Mouse (Mus musculus) left cerebral cortex, postnatal 25 days (tissue): Measurements from ENCODE around the gene Kif16b. TPM values are rescaled to one million over a fixed set of nuclear protein-coding genes. Genes with fewer than 3 reads are reported as not detected.
"Not testable (repeated sequence)": the region's sequence is repeated elsewhere in the genome, so short reads cannot be mapped to it uniquely, and the experiment has no call there.

Experiments
- DNase-seq, 2 experiments: peaks; one replicate each; pipeline ENCODE4 v3.0.0; 2022; ENCODE audit warnings: low spot score in 2 of 2, mixed read lengths in 1 of 2
- intact Hi-C: fragments of 180-260 bp; cut with DNase I; formaldehyde crosslinking; loops from one replicate; pipeline ENCODE4 v1.15.1; 2025
- total RNA-seq, 2 experiments: library from RNA; stranded (reverse); gene quantifications; 2 replicates each; pipeline ENCODE4 v1.2.3; 2021

Kif16b gene
- total RNA-seq, 2 experiments from 2014 or later, result 10.2 to 12.7 TPM

DNA sequence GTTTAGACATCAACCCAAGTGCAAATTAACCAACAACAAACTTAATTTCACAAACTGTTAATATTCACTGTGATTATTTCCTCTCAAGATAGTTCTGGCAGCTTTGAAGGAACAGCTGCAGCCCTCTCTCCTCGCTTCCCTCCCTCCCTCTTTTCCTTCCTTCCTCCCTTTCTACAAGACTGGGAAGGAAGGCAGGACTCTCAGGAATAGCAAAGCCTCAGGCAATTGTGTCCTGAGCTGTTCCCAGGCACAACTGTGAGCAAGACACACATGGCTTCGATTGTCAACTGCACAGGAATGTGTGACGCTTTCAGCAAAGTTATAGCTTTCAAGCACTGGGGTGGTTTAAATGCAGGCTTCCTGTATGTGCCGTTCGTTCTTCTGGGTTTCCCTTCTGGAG, 286.8 kb downstream of the Kif16b start:
- DNase-seq, result no peak
- intact Hi-C loops, result no loop called here

DNA sequence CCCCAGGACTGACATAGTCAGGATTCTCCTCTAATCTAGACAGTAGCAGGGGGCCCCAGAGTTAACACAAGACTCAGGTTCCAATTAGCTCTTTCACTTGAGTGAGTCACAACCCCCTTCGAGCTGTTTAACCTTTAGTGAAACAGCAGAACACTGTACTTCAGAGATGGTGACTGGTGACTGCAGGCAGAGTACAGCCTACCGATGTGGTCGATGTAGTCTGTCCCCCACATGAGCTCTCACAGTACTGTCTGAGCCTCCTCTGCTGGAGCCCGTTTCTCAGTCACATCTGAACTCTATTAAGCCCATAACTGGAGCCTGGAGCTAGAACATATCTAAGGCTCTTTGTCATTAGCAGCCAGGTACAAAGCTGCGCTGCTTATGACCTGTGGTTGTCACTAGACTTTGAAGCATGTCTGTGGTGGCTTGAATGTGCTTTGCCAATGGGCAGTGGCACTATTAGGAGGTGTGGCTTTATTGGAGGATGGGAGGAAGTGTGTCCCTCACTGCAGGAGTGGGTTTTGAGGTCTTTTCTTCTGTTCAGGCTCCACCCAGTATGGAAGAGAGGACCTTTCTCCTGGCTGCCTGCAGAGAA, 288.9 kb downstream of the Kif16b start:
- no peak for DNase-seq
- intact Hi-C loops, result no loop called here

DNA sequence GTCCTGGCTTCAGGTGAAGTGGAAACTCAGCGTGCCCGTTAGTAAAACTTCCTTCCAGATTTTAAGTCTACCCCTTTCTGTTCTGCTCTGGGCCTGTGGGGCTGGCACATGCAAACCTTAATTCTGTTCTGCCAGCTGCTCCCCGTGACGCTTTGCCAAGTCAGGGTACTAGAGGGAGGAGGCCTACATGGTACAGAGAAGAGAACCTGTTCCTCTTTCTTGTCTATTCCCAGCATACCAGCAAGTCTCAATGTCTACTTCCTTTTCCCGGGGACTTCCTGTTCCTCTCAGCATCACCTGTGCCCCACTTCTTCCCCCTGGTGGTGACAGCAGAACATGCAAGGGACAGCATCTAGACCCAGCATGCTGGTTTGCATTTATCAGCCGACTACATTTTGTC, 290.2 kb downstream of the Kif16b start:
- DNase-seq, result peak; percentile 43 to 76
- intact Hi-C loops, result no loop called here

DNA sequence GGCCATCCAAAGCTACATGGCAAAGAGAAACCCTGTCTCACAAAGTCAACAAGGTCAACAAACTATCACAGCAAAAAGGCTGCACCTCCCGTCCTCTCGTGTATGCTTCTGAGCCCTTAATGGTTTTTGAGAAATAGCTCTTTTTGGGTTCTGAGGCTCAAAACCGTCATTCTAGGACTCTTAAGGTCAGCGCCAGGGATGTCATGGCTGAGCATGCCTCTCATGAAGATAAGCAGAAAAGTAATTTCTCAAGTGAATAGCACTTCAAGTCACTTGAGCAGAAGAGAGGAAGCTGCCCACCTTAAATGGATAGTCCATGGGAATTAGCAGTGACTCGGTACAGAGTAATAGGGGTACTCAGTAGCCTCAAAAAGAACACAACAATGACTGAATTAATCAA, 291.1 kb downstream of the Kif16b start:
- DNase-seq, result no peak
- intact Hi-C loops, result no loop called here

DNA sequence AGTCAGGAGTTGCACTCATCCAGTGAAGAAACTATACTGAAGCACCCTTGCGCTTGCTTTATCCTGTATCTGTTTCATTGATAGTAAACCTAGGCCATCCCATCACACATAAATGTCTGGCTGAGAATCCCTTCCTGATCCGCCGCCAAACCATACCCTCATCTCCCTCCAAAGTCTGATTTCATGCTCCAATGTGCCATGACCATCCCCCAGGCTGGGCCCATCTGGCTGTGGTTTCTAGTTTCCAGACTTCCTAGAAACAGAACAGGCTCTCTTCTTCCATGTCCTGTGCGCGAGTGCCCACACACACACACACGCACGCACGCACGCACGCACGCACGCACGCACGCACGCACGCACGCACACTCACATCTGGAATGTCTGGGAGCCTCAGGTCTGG, 292.6 kb downstream of the Kif16b start:
- intact Hi-C loops, result no loop called here
- peak in 1 of 2 experiments; percentile 32 for DNase-seq

DNA sequence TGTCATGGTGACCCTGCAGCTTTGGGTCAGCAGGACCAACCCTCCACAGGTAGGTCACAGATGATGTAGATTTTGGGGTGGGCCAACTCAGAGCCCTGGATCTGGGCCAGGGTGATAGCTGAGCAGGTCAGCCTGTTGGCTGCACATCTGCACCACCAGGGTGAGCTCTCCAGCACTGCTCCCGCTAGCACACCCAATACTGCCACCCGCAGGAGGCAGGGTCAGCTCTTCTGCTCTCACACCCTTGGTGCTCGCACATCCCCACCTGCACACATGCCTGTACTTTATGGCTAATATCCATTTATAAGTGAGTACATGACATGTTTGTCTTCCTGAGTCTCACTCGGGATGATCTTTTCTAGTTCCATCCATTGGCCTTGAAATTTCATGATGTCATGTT, 296.6 kb downstream of the Kif16b start:
- intact Hi-C loops, result no loop called here
- DNase-seq, result no peak

DNA sequence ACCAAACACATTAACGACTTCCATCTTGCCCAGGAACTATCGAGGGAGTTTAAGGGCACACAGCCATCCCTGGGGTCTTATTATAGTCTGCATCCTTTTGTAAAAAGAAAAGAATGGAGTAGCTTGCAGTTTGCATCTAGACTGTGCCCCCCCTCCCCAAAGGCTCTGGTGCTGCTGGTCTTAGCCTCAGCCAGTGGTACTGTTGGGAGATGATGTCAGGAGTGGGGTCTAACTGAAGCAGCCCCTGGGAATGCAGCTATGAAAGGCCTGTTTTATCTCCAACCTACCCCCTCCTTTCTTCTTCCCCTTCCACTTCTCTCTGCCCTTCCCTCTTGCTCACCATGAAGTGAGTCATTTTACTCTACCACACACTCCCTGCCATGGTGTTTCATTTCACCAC, 298.1 kb downstream of the Kif16b start:
- intact Hi-C loops, result no loop called here
- no peak for DNase-seq

DNA sequence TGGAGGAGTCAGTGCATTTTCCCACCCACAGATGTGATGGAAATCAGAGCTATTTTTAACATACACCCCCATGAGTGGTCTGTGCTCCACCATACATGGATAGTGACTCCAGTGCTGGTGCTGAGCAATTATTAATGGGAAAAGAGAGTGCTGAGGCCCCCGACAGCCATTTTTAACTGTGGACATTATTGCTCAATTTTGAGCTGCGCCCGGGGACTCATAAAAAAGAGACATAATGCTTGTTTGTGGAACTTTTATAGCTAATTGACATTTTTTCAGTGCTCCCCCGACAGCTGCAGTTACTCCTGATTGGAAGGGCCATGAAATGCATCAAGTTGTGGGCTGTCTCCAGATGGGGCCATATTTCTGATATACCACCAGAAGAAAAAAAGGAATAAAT, 302.1 kb downstream of the Kif16b start:
- intact Hi-C loops, result no loop called here

DNA sequence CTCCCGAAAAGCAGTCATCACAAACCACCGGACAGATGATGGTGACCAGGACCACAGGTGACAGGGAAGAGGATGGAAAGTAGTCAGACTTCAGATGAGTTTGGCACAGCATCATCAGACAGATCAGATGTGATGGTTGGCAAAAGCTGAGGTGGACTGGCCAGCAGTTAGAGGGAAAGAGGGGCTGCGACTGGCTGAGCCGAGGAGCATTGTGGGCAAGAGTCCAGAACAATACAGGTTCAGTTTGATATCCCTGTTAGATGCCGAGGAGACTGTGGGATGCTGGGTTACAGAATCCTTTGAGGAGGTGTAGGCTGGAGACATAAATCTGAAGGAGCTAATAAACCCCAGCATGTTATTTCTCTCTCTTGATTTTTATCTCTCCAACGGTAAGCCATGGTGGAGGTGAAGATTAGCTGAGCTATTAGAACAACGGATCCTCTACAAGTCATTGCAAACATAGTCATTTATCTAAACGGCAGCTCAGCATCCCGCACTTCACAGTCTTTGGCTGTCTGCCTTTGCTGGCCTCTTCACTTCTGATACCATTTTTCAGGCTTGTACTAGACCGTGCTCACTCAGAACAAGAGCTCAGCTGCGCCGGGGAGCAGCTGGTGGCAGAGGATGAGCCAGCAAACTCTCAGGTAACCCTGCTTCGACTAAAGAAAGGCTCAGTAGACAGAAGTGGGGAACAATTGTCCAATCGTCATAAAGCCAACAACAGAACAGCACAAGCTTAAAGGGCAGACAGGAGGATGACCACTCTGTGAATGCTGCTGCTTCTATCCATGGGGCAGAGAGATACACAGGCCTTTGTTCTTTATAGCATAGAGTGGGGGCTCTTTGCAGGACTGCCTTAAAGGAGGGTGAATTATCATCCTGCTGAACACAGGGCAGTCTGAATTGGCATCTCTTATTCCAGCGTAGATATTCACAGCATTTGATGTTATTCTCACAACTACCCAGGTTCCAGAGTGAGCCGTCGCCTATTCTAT, 304.9 kb downstream of the Kif16b start:
- no peak for DNase-seq
- intact Hi-C loops, result no loop called here

More for the DNA sequence above, 302.1 kb downstream of the Kif16b start:
- no peak for DNase-seq

DNA sequence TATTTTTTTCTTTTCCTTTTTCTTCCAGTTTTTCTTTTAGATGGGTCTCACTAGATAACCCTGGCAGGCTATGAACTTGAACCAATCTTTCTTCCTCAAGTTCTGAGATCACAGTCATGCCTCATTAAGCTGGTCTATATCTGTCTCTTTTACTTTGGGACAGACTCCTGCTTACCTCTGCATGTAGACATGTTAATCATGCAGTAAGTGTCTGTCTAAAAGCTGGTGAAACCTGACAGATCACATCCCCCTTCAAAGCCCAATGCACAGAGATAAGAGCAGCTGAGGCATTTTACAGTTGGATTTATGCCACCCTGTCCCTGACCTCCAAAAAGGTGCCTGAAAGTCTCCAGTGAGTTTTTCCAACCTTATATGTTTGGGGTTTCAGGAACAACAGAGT, 310.4 kb downstream of the Kif16b start:
- intact Hi-C loops, result no loop called here
- no peak for DNase-seq

DNA sequence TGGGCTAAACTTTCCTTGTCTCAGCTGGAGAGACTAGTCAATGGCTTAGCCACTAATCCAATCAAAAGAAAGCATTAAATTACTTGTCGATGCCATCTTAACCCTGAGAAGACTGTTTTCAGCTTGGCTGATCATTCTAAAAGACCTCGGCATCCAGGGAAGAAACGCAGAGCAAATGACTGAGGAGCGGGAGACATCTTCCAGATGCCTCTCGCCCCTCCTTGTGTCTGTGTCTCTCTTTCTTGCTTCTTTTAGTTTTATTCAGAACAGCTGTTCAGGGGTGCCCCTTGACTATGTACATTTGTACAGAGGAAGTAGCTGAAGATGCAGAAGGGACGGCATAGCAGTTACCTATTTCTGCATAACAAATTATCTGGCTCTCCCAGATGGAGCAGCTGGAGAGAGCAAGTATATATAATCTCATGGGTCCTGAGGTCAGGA, 311.0 kb downstream of the Kif16b start:
- intact Hi-C loops, result no loop called here
- DNase-seq, result no peak

DNA sequence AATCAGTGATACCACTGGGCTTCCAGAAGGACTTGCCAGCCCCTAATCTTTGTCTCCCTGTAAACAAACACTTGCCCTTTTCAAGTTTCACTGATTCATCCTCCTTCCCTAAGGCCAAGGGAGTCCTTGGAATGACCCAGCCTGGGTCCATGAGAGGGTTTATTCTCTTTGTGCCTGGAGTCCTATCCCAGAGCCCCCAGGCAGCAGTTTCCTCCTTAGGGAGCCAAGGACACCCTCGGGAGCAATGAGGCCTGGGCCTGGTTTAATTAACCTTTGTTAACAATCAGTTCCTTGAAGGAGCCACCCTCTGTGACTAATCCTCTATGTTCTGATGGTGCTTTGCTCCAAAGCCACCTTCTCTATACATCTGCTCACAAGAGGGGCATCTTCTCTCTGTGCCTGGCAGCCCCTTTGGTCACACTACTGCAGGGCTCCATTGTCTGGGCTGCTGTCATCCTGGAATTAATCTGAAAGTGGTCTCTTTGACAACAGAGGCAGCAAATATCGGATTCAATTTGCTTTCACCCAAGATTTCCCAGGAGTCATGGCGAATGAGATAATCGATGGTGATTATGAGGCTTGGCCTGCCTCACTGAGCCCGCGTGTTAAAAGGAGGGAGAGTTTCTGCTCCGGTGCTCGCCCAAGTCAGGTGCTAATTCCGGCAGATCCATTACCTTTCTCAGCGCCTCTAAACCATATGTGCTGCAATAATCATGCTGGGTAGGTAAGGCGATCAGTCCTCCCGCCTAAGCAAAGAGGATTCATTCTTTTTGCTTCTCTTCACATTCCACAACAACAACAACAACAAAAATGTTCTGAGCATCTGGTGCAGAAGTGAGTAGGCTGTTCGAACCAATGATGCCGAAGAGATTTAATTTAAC, 311.7 kb downstream of the Kif16b start:
- intact Hi-C loops, result no loop called here
- DNase-seq, result no peak

DNA sequence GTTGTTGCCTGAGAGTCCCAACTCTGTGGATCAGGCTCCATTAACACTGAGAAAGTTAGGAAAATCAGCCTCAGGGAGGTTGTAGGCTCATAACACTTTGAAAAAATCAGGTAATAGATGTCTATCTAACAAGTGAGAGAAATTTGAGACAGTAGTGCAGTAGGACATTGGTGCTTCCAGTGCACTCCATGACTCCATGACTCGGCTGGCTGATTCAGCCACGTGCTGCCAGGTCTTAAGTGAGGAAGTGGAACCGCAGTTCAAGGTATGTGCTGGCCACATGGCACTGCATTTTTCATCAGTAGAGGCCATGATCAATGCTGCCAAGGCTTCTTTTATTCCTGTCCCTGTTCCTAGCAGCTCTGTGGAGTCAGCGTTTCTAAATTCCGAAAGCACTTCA, 315.5 kb downstream of the Kif16b start:
- DNase-seq, result no peak
- intact Hi-C loops, result no loop called here

DNA sequence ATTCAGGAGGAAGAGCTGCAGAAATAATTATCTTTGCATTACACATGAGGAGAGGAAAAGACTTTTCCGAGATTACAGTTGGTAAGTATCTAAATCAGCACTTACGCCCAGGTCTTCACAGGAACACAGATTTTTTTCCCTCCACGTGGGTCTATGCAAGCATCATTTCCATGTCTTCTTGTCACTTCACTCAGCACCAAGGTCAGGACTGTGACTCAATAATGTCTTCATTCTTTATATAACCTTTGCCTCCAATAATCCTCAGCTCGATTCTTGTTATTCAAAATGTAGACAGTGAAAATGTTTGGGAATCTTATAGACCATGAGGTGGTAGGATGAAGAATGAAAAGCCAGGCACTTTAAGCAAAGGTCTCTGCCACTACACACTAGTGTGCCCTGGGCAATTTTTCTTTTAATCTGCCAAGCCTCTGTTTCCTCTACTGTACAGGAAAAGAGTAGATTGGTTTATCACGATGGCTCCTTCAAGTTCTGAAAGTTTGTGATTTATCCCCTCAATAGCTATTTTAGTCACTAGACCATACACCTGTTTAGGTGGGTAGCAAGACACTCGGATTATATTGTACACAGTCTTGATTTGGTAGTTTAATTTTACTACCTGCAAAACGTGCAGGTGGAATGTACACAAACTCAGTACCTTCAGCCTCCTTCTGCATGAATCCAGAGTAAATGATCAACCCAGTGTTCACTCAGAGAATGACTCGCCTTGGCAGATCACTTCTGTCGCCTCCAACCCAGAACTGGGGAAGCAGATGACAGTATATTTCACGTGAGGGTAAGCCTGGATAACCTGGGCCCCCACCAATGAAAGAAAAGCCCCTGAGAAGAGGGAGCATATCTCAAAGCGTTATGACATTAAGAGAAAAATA, 316.2 kb downstream of the Kif16b start:
- no peak for DNase-seq
- intact Hi-C loops, result no loop called here

DNA sequence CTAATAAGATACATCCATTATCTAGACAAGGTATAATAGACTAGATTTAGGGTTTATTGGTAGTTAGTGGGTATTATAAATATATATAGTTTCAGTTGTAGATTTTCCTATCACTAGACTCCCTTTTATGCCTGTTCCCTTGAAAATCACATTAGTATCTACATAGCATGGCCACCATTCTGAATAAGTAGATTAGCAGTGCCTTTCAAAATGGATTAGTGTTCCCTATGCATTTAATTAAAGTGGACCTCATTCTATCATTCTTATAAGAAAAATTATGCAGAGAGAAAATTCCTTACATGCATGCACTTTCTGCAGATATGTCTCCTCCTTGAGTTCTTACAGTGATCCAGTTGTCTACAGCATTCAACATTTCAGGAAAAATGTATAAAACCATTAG, 320.9 kb downstream of the Kif16b start:
- DNase-seq, result no peak
- intact Hi-C loops, result no loop called here

DNA sequence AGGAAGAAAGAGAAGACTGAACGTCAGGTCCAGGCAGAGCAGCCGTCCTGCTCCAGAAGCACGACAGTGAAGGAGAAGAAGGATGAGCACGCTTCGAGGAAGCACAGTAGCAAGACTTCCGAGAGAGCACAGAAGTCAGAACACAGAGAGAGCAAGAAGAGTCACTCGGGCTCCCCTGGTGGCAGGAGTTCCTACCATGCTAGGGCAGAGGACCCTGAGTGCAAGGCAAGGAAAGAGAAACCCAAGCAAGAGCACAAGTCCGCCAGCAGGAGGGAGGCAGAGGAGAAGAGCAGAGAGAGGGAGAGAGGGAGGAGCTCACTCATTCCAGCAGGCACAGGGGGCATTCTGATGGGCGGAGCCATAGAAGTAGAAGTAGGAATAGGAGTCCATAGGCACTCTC, 323.9 kb downstream of the Kif16b start:
- intact Hi-C loops, DNase-seq: not testable (repeated sequence)

DNA sequence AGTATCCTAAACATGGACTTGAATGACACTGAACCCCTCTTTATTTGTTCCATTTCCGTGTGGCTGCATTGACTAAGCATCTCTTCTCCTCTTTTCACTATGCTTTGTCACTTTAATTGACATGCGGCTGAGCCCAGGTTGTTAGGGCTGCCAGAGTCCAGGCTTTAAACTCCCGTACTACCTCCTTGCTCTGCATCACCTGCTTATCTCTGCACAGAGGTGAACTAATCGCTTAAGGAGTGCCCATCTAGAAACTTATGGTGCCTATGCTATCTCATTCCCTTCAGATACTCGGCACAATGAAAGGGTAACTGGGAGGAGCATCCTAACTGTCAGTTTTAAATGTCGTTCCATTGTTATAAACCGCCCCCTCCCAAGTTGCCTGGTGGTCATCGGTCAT, 331.6 kb downstream of the Kif16b start:
- DNase-seq, result no peak
- intact Hi-C loops, result no loop called here
